Mouse (Mus musculus): Measurements from ENCODE around the gene Ccdc146. TPM values are rescaled to one million over a fixed set of nuclear protein-coding genes. Genes with fewer than 3 reads are reported as not detected.
"Not testable (repeated sequence)": the region's sequence is repeated elsewhere in the genome, so short reads cannot be mapped to it uniquely, and the experiment has no call there.

The Ccdc146 gene
- polyA plus RNA-seq, 1 experiment from 2014 or later = 3.6 TPM

- no peak overlapping the region for H3K4me2 ChIP-seq (ENCODE audit: low read depth, low read length)
- no peaks in the 10 kb centered on the region for H3K36me3 ChIP-seq (ENCODE audit: control insufficient read depth, insufficient read depth, low read length)
- 81% methylated on average over 12 of the region's 12 CpGs for WGBS
- H3K4me3 ChIP-seq (ENCODE audit: low read length) = no peak overlapping the region
- H3K4me1 ChIP-seq (replicated peaks; ENCODE audit: control insufficient read depth, insufficient read depth, low read length) = no peaks in the 10 kb centered on the region
- H3K9ac ChIP-seq (ENCODE audit: low read length) = no peak overlapping the region
- H3K27me3 ChIP-seq (ENCODE audit: control insufficient read depth, insufficient read depth, low read depth, low read length) = no peaks in the 10 kb centered on the region
- no peak overlapping the region for H3K27ac ChIP-seq (ENCODE audit: low read length)
- H3K9me3 ChIP-seq (ENCODE audit: control insufficient read depth, low read length) = no peaks in the 10 kb centered on the region
- no peak for ATAC-seq (ENCODE audit: low read depth)
Measured at GRCm38 (mm10) chr5:21283356-21284062, 141.0 kb downstream of the Ccdc146 start.

GRCm38 (mm10) chr5:21277685-21278084 lies 146.8 kb downstream of the Ccdc146 start:
- not testable (repeated sequence) for H3K27ac ChIP-seq (ENCODE audit: low read length); H3K36me3 ChIP-seq (ENCODE audit: control insufficient read depth, insufficient read depth, low read length); H3K9me3 ChIP-seq (ENCODE audit: control insufficient read depth, low read length); H3K4me1 ChIP-seq (replicated peaks; ENCODE audit: control insufficient read depth, insufficient read depth, low read length); ATAC-seq (ENCODE audit: low read depth); H3K4me3 ChIP-seq (ENCODE audit: low read length); H3K9ac ChIP-seq (ENCODE audit: low read length); H3K27me3 ChIP-seq (ENCODE audit: control insufficient read depth, insufficient read depth, low read depth, low read length); H3K4me2 ChIP-seq (ENCODE audit: low read depth, low read length)
- 42% methylated on average over 2 of the region's 2 CpGs for WGBS

GRCm38 (mm10) chr5:21271386-21272354 lies 152.8 kb downstream of the Ccdc146 start:
- no peak for ATAC-seq (ENCODE audit: low read depth)
- Histone ChIP-seq H3K27ac (ENCODE audit: low read length) (no peak overlapping the region), H3K4me1 (replicated peaks; ENCODE audit: control insufficient read depth, insufficient read depth, low read length) (no peaks in the 10 kb centered on the region), H3K36me3 (ENCODE audit: control insufficient read depth, insufficient read depth, low read length) (no peaks in the 10 kb centered on the region), H3K9me3 (ENCODE audit: control insufficient read depth, low read length) (no peaks in the 10 kb centered on the region), H3K9ac (ENCODE audit: low read length) (no peak overlapping the region), H3K4me2 (ENCODE audit: low read depth, low read length) (no peak overlapping the region), H3K27me3 (ENCODE audit: control insufficient read depth, insufficient read depth, low read depth, low read length) (no peaks in the 10 kb centered on the region), H3K4me3 (ENCODE audit: low read length) (no peak overlapping the region)
- WGBS = 60% methylated on average over 9 of the region's 9 CpGs

- Histone ChIP-seq H3K4me1 (replicated peaks; ENCODE audit: control insufficient read depth, insufficient read depth, low read length) (no peaks in the 10 kb centered on the region), H3K36me3 (ENCODE audit: control insufficient read depth, insufficient read depth, low read length) (no peaks in the 10 kb centered on the region), H3K9me3 (ENCODE audit: control insufficient read depth, low read length) (no peaks in the 10 kb centered on the region), H3K9ac (ENCODE audit: low read length) (no peak overlapping the region), H3K4me2 (ENCODE audit: low read depth, low read length) (no peak overlapping the region), H3K27ac (ENCODE audit: low read length) (no peak overlapping the region), H3K4me3 (ENCODE audit: low read length) (no peak overlapping the region), H3K27me3 (ENCODE audit: control insufficient read depth, insufficient read depth, low read depth, low read length) (no peaks in the 10 kb centered on the region)
- 72% methylated on average over 4 of the region's 4 CpGs for WGBS
- ATAC-seq (ENCODE audit: low read depth) = no peak
Measured at GRCm38 (mm10) chr5:21270756-21271155, 153.7 kb downstream of the Ccdc146 start.

- H3K36me3 ChIP-seq (ENCODE audit: control insufficient read depth, insufficient read depth, low read length) = no peaks in the 10 kb centered on the region
- no peak for ATAC-seq (ENCODE audit: low read depth)
- no peak overlapping the region for H3K27ac ChIP-seq (ENCODE audit: low read length)
- 72% methylated on average over 5 of the region's 5 CpGs for WGBS
- H3K4me1 ChIP-seq (replicated peaks; ENCODE audit: control insufficient read depth, insufficient read depth, low read length) = no peaks in the 10 kb centered on the region
- no peak overlapping the region for H3K4me3 ChIP-seq (ENCODE audit: low read length)
- no peak overlapping the region for H3K4me2 ChIP-seq (ENCODE audit: low read depth, low read length)
- H3K27me3 ChIP-seq (ENCODE audit: control insufficient read depth, insufficient read depth, low read depth, low read length) = no peaks in the 10 kb centered on the region
- no peaks in the 10 kb centered on the region for H3K9me3 ChIP-seq (ENCODE audit: control insufficient read depth, low read length)
- H3K9ac ChIP-seq (ENCODE audit: low read length) = no peak overlapping the region
Measured at GRCm38 (mm10) chr5:21269446-21269845, 155.0 kb downstream of the Ccdc146 start.

GRCm38 (mm10) chr5:21267090-21267489 lies 157.4 kb downstream of the Ccdc146 start:
- Histone ChIP-seq H3K36me3 (ENCODE audit: control insufficient read depth, insufficient read depth, low read length) (no peaks in the 10 kb centered on the region), H3K4me2 (ENCODE audit: low read depth, low read length) (no peak overlapping the region), H3K27ac (ENCODE audit: low read length) (no peak overlapping the region), H3K9ac (ENCODE audit: low read length) (no peak overlapping the region), H3K9me3 (ENCODE audit: control insufficient read depth, low read length) (no peaks in the 10 kb centered on the region), H3K4me3 (ENCODE audit: low read length) (no peak overlapping the region), H3K27me3 (ENCODE audit: control insufficient read depth, insufficient read depth, low read depth, low read length) (no peaks in the 10 kb centered on the region), H3K4me1 (replicated peaks; ENCODE audit: control insufficient read depth, insufficient read depth, low read length) (no peaks in the 10 kb centered on the region)
- 70% methylated on average over 2 of the region's 2 CpGs for WGBS
- no peak for ATAC-seq (ENCODE audit: low read depth)

GRCm38 (mm10) chr5:21265049-21265448 lies 159.4 kb downstream of the Ccdc146 start:
- no peaks in the 10 kb centered on the region for H3K36me3 ChIP-seq (ENCODE audit: control insufficient read depth, insufficient read depth, low read length)
- no peak overlapping the region for H3K4me2 ChIP-seq (ENCODE audit: low read depth, low read length)
- H3K4me3 ChIP-seq (ENCODE audit: low read length) = no peak overlapping the region
- H3K9me3 ChIP-seq (ENCODE audit: control insufficient read depth, low read length) = no peaks in the 10 kb centered on the region
- no peaks in the 10 kb centered on the region for H3K4me1 ChIP-seq (replicated peaks; ENCODE audit: control insufficient read depth, insufficient read depth, low read length)
- peak; percentile 67 for ATAC-seq (ENCODE audit: low read depth)
- H3K27ac ChIP-seq (ENCODE audit: low read length) = no peak overlapping the region
- H3K9ac ChIP-seq (ENCODE audit: low read length) = no peak overlapping the region
- H3K27me3 ChIP-seq (ENCODE audit: control insufficient read depth, insufficient read depth, low read depth, low read length) = no peaks in the 10 kb centered on the region
- 11% methylated on average over 4 of the region's 4 CpGs for WGBS

- no peak overlapping the region for H3K9ac ChIP-seq (ENCODE audit: low read length)
- no peak overlapping the region for H3K4me3 ChIP-seq (ENCODE audit: low read length)
- no peaks in the 10 kb centered on the region for H3K36me3 ChIP-seq (ENCODE audit: control insufficient read depth, insufficient read depth, low read length)
- H3K4me1 ChIP-seq (replicated peaks; ENCODE audit: control insufficient read depth, insufficient read depth, low read length) = no peaks in the 10 kb centered on the region
- no peak overlapping the region for H3K4me2 ChIP-seq (ENCODE audit: low read depth, low read length)
- H3K9me3 ChIP-seq (ENCODE audit: control insufficient read depth, low read length) = no peaks in the 10 kb centered on the region
- ATAC-seq (ENCODE audit: low read depth) = no peak
- WGBS = 87% methylated on average over 8 of the region's 8 CpGs
- H3K27ac ChIP-seq (ENCODE audit: low read length) = no peak overlapping the region
- H3K27me3 ChIP-seq (ENCODE audit: control insufficient read depth, insufficient read depth, low read depth, low read length) = no peaks in the 10 kb centered on the region
Measured at GRCm38 (mm10) chr5:21264352-21265021, 160.0 kb downstream of the Ccdc146 start.
